Mouse (Mus musculus): ENCODE data around the gene Dgat2.

Gene Dgat2

DNA sequence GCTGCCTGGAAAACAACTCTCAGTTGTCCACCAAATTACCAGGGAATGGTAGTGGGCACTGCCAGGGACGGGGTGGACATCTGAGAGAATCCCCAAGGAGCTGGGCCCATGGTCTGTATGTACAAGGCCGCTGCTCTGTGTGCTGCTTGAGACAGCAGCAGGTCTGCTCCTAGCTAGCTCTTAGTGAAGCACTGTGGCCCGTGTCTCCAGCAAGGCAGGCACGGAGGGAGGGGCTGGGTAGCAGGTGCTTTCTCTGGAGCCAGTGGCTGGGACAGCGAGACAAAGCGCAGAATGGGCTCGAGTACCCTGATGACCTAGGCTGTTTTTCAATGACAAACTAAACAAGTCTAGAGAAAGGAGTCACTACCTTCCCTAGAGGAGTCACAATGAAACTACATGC is 21.5 kb downstream of the Dgat2 start:
- no peak for DNase-seq

DNA sequence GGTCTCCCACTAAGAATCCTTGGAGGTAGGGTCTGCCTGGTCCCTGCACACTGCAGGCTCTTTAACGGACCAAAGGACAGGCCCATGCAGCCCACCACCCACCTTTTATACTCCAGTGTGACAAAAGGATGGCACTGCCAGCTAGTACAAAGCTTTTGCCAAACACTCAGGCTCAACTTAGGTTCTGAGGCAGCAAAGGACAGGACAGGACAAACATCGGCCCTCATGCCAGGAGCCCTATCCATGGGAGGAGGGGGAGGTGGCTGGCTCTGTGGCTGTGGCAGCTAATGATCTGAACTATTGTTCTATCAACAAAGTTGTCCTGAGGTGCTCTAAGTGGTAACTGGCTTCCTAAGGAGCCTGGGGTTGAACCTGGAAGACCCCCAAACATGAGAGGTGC is 23.1 kb downstream of the Dgat2 start:
- DNase-seq, result no peak

DNA sequence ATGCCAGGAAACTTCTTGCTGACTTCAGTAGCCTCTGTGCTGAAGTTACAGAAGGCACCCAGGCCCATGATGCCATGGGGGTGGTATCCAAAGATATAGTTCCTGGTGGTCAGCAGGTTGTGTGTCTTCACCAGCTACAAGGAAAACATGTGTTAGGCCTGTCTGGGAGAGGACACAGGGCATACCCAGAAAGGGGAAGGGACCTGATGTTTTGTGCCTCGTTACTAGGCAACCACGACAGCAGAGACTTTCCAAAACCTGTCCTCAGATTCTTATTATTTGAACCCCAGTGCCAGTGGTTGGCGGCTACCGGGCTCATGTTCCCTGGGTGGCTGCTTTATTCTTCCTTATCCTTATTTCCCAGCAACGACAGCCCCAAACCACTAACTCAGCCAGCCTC is 23.6 kb downstream of the Dgat2 start:
- no peak for DNase-seq

DNA sequence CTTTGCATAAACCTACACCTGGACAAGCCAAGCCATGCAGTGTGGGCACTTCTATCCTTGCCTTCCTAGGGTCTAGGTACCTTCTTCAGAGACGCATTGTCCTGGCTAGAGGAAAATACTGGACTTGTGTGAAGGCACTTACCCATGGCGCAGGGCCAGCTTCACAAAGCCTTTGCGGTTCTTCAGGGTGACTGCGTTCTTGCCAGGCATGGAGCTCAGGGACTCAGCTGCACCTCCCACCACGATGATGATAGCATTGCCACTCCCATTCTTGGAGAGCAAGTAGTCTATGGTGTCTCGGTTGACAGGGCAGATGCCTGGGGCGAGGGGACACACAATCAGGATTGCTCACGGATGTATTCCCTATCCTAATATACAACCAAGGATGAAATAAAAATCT is 24.5 kb downstream of the Dgat2 start:
- no peak for DNase-seq

DNA sequence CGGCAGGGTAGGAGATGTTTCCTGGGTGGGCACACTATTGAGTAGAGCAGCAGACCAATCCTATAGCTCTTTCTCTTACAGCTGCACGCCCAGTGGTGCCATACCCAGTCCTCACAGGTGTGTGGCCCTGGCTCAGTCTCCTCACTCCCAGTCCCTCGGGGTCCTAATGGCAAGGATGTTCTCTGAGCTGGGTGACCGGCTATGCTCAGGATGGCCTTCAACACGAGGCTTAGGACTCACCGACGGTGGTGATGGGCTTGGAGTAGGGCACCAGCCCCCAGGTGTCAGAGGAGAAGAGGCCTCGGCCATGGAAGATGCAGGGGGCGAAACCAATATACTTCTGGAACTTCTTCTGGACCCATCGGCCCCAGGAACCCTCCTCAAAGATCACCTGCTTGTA is 25.8 kb downstream of the Dgat2 start:
- no peak for DNase-seq

DNA sequence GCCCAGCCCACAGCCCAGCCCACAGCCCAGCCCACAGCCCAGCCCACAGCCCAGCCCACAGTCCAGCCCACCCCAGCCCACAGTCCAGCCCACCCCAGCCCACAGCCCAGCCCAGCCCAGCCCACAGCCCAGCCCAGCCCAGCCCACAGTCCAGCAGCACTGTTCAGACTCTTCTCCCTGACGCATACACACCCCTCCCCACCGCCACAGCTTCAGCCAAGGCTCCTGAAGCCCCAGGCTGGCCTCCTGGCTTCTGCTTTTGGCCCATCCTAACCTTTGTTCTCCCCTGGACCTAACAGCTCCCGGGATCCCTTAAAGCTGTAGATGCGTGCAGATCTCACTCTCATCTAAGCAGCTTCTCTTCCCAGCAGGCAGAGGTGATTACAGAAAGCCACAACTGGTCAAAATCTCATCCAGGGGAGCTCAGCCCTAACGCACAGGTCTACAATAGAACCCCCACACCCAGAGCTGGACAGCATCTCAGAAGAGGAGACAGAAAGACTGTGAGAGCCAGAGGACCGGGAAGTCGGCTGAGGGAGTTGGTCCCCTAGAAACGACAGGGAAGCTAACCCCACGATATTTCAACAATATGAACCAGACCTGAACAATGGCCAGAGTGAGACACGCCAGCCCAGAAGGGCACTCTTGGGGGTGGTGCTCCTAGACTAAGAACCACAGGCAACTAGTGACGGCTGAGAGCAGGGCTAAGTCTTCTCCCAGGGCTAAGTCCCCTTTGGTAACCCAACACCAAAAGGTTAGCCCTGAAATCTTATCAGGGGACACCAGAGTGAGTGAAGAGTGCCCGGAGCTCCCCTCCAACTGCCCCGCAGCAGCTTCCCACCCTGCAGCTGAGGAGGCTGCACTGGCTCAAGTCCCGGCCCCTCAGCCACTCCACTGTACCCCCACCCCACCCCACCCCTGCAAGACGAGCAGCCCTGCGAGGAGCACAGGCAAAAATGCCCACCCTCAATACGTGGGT is 26.9 kb downstream of the Dgat2 start:
- peak; percentile 29 for DNase-seq

DNA sequence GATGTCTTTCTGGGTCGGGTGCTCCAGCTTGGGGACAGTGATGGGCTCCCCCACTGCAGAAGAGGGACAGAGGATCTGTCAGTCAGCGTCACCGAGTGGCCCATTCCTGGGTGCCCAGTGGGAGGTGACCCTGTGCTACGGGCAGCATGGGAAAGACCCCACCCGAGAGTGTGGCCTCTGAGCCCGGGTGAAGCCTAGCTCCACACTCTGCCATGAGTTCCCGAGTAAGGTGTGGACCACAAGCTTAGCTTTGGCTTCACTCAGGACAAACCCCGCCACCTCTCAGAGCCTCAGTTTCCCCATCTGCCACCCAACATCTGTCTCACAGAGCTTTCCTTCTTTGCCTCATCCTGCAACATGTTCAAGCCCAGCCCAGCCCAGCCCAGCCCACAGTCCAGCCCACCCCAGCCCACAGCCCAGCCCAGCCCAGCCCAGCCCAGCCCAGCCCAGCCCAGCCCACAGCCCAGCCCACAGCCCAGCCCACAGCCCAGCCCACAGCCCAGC is 27.8 kb downstream of the Dgat2 start:
- no peak for DNase-seq

DNA sequence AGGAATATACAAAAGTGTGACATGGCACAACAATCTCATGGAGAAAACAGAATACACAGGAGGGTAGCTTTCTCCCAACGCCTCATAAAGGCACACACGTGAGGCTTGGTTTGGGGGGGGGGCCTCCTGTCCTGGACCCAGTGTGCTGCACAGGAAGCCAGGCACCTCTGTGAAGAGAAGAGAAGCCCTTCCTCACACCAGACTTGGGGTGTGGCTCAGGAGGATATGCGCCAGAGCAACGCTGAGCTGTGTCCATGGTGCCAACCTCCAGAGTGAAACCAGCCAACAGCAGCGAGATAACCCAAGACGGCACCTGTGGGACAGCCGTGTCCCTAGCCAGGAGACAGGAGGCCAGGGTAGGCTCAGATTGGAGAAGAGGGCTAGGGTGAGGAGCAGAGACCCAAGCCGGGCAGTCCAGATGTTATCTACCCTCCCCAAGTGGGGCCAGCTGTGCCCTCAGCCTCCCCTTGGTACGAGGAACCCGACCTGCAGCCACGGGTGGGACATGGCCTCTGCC is 28.8 kb downstream of the Dgat2 start:
- no peak for DNase-seq

DNA sequence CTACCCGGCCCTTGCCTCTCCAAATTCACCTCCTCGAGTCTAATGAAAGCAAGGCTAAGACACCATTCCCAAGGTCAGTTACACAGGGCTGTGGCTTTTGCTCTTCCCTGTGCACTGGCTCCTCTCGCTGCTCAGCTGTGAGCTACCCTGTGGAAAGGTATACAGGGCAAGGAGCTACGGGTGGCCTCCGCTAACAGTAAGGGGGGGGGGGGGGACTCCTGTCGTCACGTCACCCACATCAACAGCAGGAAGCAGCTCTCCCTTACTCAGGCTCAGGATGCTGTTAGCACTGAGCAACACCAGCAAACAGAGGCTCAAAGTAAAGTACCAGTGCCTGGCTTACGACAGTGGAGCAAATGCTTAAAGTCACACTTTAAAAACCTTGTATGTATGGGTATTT is 29.8 kb downstream of the Dgat2 start:
- DNase-seq, result no peak

DNA sequence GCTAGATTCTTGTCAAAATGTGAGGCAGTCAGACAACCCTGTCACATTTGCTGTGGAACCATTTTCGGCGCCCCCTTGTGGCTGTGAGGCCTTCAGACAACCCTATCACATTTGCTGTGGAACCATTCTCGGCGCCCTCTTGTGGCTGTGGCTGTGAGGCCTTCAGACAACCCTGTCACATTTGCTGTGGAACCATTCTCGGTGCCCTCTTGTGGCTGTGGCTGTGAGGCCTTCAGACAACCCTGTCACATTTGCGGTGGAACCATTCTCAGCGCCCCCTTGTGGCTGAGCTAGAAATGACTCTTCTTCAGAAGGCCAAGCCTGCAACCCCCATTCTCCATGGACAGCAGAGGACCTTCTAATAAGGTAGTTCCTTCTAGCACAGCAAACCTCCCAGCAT is 31.2 kb downstream of the Dgat2 start:
- DNase-seq, result peak; percentile 99

DNA sequence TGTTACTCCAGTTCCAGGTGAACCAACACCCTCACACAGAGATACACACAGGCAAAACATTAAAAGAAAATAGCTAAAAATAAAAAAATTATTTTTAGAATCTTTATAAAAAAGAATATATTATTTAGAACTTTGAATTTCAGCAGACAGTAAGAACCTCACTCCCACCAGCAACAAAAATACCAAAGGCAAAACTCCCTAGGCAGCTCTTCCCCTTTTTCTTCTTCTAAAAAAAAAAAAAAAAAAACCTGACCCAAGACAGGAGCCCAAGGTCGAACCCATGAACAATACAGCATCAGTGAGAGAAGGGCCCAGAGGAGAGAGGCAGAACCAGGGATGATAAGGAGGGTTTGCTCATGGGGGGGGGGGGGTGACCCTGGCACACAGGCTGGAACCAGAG is 33.5 kb downstream of the Dgat2 start:
- DNase-seq, result no peak

DNA sequence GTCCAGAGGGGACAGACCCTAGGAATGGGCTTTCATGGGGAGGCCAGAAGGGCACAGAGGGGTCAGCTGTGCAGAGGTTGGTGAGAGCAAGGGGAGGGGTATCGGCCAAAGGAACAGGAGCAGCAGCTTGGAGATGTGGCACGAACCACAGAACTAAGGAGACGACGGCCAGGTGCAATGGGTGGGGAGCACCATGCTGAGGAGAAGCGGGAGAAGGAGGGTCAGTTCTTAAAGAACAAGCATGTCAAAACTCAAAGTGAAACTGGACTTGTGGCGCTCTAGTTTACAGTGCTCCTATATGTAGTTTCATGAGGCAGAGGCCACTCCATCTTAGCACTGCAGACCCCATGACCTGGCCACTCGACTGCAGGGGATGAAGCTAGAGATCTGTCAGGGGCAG is 35.0 kb downstream of the Dgat2 start:
- no peak for DNase-seq

DNA sequence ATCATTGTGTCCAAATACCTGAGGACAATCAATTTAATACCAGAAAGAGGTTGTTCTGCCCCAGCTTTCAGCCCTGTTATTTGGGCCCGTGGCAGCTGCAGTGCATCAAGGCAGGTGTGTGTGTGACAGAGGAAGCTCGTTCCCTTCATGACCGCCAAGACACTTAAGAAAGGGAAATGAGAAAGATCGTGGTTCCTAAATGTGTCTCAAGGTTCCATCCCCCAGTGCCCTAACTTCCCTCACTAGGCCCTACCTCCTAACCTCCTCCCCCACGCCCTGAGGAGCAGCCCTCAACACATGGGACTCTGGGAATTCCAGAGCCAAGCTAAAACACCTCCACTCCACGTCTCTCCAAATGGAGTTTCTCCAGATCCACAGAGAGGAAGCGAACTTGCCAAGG is 35.6 kb downstream of the Dgat2 start:
- no peak for DNase-seq

DNA sequence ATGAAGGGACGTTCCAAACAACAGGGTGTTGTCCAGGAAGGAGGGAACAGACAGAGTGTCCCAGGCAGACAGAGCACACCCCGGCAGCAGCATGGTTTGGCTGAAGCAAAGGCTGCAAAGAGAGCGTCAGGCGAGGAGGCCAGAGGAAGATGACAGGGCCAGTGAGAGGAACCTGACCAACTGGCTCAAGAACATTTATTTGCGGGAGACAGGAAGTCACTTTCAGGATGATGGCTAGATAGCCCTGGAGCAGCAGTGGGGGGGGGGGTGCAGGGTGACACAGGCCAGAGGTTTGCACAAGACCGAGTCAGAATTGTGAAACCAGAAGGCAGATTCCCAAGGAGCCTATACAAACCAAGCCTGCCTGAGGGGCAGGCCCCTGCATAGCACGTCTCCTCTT is 36.5 kb downstream of the Dgat2 start:
- peak; percentile 32 for DNase-seq

DNA sequence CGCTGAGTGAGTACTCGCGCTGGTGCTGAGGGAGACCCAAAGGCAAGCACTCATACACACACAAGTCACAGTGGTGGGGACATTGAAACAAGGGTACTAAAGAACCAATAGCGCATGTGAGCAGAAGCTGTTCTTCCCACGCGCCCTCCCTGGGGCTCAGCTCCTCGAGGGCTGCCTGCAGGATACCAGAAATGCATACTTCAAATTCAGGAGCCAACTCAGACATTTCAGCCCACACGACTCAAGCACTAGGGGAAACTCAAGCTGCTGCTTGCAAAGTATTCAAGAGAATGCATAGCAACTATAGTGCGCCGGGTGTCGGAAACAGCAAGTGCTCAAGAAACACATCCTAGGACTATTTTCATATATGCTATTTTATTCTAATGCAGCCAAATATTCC is 37.9 kb downstream of the Dgat2 start:
- DNase-seq, result no peak

DNA sequence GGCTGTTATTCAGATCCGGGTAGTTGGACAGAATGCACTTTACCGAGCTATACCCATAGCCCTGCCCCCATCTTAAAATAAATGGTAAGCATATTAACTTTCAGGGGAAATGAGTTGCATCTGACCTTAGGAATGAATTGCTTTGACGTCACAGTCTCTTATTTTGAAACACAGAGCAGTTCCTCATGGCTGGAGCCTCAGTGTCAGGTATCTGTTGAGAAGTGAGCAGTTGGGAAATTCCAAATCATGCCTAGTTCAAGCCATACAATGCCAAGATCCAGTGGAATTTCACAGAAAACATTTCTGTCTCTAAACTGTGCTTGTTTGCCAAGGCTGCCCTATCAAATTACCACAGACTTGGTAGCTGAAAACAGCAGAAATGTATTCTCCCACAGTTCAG is 39.3 kb downstream of the Dgat2 start:
- no peak for DNase-seq

DNA sequence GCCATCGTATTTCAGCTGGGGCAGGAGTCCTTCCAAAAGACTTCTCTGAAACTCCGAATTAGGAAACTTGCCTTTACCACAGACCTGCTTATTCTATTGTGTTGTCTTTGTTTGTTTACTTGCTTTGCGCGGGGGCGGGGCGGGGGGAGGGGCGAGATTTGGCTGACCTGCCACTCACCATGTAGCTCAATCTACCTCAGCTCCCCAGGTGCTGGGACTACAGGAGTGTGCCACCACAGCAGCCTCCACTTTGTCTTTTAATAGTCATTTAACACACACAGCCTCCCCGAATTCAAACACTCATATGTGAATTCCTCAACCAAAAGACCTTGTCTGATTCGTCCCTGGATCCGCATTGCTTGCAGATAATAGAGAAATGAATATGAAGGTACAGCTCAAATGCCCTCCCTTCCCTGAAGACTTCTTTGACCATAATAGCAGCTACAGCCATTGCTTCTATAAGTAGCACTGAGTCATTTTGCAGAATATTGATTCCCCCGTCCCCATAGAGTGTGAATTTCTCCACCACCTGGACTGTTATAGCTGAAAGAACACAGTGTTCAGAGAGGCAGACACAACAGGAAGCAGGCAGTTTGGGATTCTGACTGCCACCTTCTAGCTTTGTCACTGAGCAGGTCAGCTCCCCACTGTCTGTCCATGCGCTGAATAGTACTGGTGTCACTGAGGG is 40.5 kb downstream of the Dgat2 start:
- DNase-seq, result no peak

DNA sequence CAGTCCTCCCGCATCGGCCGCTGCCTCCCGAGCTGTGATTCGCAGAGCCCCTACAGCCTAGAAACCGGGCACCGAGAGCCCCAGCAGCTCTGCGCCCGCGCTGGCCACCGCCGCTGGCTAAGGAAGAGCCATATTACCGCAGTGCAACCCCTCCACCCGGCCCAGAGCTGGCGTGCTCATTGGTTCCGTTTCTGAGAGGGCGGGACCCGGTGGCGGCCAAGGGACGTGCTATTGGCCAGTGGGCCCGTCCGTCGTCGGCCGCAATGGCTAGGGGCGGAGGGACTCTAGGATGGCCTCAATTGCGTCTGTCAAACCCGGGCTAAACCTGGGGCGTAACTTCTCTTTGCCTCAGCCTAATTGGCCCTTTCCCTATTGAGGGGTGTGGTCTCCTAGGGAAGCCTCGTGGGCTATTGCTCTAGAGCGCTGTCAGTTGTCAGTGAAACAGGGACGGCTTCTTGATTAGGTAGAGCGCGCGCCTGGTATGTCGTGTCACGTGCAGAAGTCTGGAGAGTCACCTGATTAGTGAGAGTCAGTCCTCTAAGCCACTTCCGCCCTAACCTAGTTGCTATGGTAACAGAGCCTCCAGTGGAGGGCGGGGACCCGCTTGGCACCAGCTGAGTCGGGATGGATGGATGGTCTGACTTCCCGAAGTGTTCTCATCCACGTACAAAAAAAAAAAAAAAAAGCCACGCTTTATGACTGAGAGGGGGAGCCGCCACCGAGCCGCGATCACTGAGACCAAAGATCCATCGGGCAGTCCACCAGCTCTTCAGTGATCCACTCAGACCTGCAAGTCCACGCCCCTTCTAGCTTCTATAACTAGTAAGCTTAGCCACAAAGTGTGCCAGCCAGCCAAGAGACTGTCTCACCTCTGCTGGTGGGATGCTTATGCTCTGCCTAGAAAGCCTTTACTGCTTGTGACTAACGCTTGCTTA is 41.3 kb downstream of the Dgat2 start, which contains the start of gene Uvrag:
TSS of gene Uvrag (minus strand) at position 158 of the 935 bp plus-strand sequence.
- DNase-seq, result peak; percentile 99

DNA sequence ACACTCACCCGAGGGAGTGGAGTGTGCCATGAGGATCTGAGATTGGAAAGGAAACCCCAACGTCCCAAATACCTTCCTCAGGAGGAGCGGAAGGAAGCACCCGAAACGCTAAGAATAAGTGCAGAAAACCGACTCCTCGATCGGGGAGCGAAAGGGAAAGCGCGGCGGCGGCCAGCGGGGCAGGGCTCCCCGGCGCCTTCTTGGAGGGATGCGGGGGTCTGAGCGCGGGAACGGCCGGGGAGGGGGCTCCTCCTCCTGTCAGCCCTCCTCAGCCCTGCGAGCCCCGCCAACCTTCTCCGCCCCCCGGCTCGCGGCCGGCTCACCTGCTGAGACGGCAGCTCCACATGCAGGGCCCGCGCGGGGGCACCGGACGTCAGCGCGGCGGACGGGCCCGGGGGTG is 42.0 kb downstream of the Dgat2 start:
- no peak for DNase-seq

DNA sequence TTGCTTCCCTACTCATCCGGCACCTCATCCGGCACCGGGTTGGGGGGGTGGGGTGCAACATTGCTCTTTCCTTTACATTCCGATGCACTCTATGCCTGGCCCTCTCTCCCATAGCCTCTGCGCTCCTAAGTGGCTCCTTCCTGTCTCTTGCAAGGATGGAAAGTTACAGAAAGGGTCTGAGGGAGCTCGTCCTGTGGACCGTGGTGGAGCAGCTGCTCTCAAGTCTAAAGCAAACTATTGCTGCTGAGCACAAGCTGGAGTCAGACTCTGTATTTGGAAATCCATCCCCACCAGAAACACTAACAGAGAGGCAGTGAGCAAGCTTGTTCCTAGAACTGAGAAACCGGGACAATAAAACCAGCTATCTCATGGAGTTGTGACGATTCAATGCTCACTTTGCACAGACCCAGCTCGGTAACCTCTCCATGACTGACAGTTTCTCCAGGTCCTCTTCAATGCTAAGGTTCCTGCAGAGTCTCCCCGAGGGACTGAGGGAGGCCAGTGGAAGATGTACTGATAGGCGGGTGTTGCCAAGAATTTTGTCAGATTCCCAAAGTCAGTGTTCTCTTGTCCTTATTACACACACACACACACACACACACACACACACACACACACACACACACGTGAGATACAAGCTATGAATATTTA is 42.6 kb downstream of the Dgat2 start:
- peak; percentile 40 for DNase-seq

DNA sequence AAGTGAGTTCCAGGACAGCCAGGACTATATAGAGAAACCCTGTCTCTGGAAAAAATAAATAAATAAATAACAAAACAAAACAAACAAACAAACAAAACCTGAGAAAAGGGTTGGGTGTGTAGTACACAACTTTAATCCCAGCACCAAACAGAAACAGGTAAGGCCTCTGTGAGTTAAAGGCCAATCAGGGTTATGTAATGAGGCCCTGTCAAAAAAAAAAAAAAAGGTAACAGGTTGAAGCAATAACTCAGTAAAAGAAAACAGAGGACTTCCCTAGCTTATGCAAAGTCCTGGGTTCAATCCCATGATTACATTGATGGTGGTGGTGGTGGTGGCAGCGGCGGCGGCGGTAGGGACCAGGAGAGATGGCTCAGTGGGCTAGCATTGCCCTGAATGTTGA is 45.0 kb downstream of the Dgat2 start:
- DNase-seq, result no peak

DNA sequence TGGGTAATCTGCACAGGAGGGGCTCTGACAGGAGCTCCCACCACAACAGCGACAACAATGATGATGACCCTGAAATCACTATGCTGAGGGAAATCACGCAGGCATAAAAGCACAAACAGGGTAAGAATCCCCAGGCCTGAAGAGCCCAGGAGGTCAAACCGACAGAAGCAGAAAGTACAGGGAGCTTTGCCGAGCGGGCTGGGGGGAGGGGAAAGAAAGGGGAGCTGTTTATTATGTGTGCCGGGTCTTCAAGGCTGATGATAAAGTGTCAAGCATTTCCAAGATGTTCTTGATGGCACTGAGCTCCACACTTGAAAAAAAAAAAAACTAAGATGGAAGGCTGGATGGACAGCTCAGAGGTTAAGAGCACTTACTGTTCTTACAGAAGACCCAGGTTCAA is 45.7 kb downstream of the Dgat2 start:
- DNase-seq, result no peak
